Mouse (Mus musculus) cortical plate, adult 2 months (tissue): ENCODE measurements around the gene Lurap1l. TPM values are rescaled to one million over a fixed set of nuclear protein-coding genes. Genes with fewer than 3 reads are reported as not detected.

Experiments
- H3K27ac ChIP-seq: fragments of 200-500 bp; 2 replicates; pipeline ENCODE4 v1.5.1; 2012; ENCODE audit warnings: low read length, control low read depth, inconsistent platforms; ENCODE audit not compliant: insufficient read depth
- H3K4me1 ChIP-seq: fragments of 200-500 bp; 2 replicates; pipeline ENCODE4 v1.6.1; 2011; ENCODE audit warnings: low read length; ENCODE audit not compliant: control insufficient read depth, insufficient read depth
- H3K4me3 ChIP-seq: fragments of 200-500 bp; 2 replicates; pipeline ENCODE4 v1.5.1; 2011; ENCODE audit warnings: mild to moderate bottlenecking, low read length, control low read depth; ENCODE audit not compliant: insufficient read depth
- CTCF ChIP-seq: fragments of 200-500 bp; IDR thresholded peaks from 2 replicates; pipeline ENCODE4 v1.5.1; 2011; ENCODE audit warnings: mild to moderate bottlenecking, control low read depth, low read length; ENCODE audit not compliant: insufficient read depth; ENCODE audit errors: extremely low read depth
- POLR2A ChIP-seq: fragments of 200-500 bp; IDR thresholded peaks from 2 replicates; pipeline ENCODE4 v1.6.1; 2011; ENCODE audit warnings: mild to moderate bottlenecking, low read length, control low read depth; ENCODE audit not compliant: insufficient read depth; ENCODE audit errors: extremely low read depth
- polyA plus RNA-seq: library from polyadenylated mRNA; depleted of rRNA; stranded (reverse); fragments of >200 nt; gene quantifications from 2 replicates; pipeline ENCODE4 v1.2.3, GENCODE M21; 2012; rRNA removed

Gene Lurap1l
- polyA plus RNA-seq, 1 experiment: 8.8 TPM

DNA sequence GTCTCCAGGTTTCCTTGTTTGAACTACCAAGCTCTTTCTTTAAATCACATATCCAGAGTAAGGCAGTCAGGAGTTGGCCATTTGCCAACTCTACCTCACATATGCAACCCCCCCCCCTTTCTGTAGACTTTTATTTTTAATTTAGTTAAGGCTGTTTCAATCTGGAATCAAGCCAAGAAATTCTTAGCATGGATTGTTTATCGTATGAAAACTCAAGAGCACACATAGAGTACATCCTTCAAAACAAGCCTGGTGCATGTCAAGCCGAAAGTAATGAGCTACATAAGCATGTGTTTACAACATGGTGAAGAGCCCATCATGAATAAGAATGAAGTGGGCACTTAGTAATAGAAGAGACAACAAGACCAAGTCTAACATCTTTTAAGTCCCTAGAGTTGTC, 45.5 kb downstream of the Lurap1l start:
- Histone ChIP-seq H3K4me3 (no peak overlapping the region), H3K4me1 (no peaks in the 10 kb centered on the region), H3K27ac (no peak overlapping the region)
- TF ChIP-seq CTCF (no peak), POLR2A (no peak)

DNA sequence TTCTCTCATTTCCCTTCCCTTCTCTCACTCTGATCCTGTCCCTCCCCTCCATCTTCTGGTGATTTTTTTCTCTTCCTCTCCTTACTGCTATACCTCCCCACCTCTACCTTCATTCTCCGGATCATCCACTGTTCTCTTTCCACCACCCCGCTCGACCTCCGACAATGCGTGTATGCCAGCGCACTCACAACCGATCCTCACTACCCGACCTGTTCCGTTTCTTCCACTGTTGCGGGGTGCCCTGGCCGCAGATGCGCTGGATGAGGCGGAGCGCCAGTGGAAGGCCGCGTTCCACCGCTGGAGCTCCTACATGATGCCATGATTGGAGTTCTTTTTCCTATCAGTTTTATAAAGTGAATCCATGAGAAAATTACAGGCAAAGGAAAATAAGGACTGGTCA, 57.1 kb downstream of the Lurap1l start:
- no peaks in the 10 kb centered on the region for H3K4me1 ChIP-seq
- no peak overlapping the region for H3K4me3 ChIP-seq
- TF ChIP-seq CTCF (no peak), POLR2A (no peak)
- no peak overlapping the region for H3K27ac ChIP-seq

DNA sequence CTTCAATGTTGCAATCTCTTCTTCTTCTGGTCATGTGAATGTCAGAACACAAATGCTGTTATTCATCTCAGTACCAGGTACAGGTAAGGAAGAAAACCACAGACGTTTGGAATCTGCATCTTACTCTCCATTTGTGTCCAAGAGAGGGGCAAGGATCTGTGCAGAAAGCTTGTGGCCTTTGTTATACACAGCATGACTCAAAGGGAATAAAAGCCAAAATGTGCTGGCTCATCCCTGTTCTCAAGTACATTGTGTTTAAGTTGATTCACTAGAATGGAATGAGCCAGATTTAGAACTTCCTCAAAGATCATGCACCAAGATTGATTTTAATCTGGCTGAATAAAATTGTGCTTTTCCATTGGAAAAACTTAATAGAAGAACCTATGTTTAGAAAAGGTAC, 61.4 kb downstream of the Lurap1l start:
- TF ChIP-seq CTCF (no peak), POLR2A (no peak)
- H3K4me1 ChIP-seq: no peaks in the 10 kb centered on the region
- no peak overlapping the region for H3K27ac ChIP-seq
- no peak overlapping the region for H3K4me3 ChIP-seq

DNA sequence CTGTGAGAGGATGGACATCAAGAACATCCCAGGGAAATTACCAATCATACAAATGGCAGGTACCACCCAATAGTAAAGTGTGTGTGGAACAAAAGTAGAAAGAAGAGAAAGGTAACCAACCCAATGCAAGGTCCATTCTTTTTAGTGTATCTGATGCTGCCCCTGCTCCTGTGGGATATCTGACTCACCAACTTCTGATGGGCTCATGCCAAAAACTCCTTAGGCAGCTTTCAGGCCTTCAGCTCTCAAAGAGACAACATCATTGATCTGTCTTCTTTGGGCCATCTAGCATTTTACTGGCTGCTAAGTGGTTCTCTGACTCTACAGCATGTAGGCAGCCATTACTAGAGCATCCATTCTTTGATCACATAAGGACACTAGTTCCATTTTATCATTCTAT, 63.5 kb downstream of the Lurap1l start:
- TF ChIP-seq CTCF (no peak), POLR2A (no peak)
- Histone ChIP-seq H3K4me1 (no peaks in the 10 kb centered on the region), H3K4me3 (no peak overlapping the region), H3K27ac (no peak overlapping the region)

DNA sequence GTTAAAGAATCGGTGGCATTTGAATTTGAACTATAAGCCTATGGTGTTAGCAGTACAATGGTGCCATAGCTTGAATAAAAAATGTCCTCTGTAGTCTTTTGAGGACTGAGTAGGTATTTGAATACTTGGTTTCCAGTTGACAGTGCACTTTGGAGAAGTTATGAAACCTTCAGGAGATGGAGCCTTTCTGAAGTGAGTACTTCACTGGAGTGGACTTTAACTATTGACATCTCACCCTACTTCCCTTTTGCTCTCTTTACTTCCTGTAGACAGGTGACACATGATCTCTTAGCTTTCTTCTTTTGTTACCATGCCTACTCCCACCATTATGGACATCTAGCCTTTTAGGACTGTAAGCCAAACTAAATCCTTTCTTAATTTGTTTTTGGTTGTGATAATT, 80.4 kb downstream of the Lurap1l start:
- H3K4me1 ChIP-seq: no peaks in the 10 kb centered on the region
- no peak overlapping the region for H3K27ac ChIP-seq
- TF ChIP-seq POLR2A: no peak
- no peak for TF ChIP-seq CTCF
- no peak overlapping the region for H3K4me3 ChIP-seq

DNA sequence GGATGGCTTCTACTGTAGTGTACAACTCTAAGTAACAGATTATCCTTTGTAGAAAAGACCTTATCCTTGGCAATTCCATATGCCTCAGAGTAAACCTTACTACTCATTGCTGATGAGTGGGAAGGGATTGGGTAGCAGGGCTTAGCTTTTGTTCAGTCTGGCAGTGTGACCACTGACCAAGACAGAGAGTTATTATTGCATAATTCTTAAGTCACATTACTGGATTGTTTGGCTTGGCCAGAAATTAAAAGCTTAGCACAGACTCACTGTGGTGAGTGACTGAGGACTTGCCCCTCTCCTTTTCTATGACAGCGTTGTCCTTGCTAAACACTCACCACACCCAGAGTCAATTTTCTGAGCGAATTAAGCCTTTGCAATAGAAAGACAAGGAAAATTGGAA, 93.1 kb downstream of the Lurap1l start:
- Histone ChIP-seq H3K27ac (no peak overlapping the region), H3K4me1 (no peaks in the 10 kb centered on the region), H3K4me3 (no peak overlapping the region)
- TF ChIP-seq CTCF (no peak), POLR2A (no peak)

Other genes with a start within 250 kb of the Lurap1l start
- 0.06 and 0.08 TPM in 2 replicates for gene Tyrp1, start 76.5 kb upstream of the Lurap1l start, polyA plus RNA-seq